Mouse (Mus musculus): ENCODE data around the gene Scn8a.
"Not testable (repeated sequence)": the region's sequence is repeated elsewhere in the genome, so short reads cannot be mapped to it uniquely, and the experiment has no call there.

Gene Scn8a

GRCm38 (mm10) chr15:100869558-100869957 is at the start of gene Scn8a:
Gene Scn8a (plus strand): TSS chr15:100869858.
- DNase-seq (ENCODE audit: low read depth, low spot score): no peak

DNA sequence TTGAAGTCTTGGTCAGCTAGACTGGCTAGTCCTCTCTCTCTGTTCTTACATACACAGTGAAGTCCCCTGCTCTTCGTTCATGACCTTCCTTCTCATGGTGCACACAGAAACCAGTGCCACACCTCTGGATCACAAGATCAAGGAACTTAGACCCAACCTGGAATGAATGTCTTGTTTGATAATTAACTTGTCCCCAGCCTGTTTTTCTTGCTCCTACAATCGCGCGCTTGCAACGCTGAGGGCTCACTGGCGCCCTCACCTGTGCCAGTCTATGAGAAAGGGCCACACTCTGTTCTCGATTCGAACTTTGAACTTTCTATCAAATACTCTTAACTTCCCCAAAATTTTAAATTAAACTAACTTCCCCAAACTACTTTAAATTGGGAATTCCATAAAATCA is 47.8 kb upstream of the Scn8a start:
- no peak for DNase-seq (ENCODE audit: low read depth, low spot score)

- not testable (repeated sequence) for DNase-seq (ENCODE audit: low read depth, low spot score)
These were observed 47.3 kb upstream of the Scn8a start for GRCm38 (mm10) chr15:100822370-100822769.

GRCm38 (mm10) chr15:100825249-100825856 is 44.3 kb upstream of the Scn8a start:
- DNase-seq (ENCODE audit: low read depth, low spot score): no peak

DNA sequence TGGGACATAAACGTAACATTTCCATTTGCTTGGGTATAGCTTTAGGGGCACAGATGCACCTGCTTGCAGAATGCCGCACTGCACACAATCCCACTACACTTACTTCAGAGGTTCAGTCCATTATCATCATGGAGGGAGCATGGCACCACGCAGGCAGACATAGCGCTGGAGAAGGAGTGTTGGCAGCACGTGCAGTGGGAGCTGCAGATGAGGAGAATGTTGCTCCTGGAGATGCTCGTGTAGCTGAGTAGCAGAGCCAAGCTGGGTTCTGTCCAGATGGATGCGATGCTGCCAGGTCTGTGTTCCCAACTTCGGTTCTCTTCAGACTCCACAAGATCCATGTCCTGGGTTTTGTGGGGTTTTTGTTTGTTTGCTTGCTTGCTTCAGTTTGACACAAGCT is 43.6 kb upstream of the Scn8a start:
- no peak for DNase-seq (ENCODE audit: low read depth, low spot score)

- no peak for DNase-seq (ENCODE audit: low read depth, low spot score)
These were observed 39.9 kb upstream of the Scn8a start for GRCm38 (mm10) chr15:100829775-100830174.

- DNase-seq (ENCODE audit: low read depth, low spot score): peak; percentile 83
These were observed 39.0 kb upstream of the Scn8a start for GRCm38 (mm10) chr15:100830682-100831081.

GRCm38 (mm10) chr15:100832144-100832543 is 37.5 kb upstream of the Scn8a start:
- no peak for DNase-seq (ENCODE audit: low read depth, low spot score)

DNA sequence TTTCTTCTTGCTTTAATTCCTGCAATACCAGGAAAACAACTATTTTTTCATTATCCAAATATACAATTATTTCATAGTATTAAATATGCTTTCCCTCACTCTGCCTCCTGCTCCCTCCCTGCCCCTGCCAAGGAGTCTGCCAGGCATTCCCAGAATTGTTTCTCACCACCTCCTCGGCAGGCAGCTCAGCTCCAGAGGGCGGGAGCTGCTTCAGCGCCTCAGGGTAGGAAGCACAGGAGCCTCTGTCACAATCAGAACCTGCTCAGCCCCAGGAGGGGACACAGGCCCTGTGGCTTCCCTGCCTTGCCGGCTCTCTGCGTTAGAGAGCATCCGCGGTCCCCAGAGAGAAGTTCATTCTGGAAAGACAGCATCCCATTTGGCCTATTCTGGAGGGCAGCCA is 36.9 kb upstream of the Scn8a start:
- no peak for DNase-seq (ENCODE audit: low read depth, low spot score)

GRCm38 (mm10) chr15:100836729-100837128 is 32.9 kb upstream of the Scn8a start:
- DNase-seq (ENCODE audit: low read depth, low spot score): peak; percentile 81

DNA sequence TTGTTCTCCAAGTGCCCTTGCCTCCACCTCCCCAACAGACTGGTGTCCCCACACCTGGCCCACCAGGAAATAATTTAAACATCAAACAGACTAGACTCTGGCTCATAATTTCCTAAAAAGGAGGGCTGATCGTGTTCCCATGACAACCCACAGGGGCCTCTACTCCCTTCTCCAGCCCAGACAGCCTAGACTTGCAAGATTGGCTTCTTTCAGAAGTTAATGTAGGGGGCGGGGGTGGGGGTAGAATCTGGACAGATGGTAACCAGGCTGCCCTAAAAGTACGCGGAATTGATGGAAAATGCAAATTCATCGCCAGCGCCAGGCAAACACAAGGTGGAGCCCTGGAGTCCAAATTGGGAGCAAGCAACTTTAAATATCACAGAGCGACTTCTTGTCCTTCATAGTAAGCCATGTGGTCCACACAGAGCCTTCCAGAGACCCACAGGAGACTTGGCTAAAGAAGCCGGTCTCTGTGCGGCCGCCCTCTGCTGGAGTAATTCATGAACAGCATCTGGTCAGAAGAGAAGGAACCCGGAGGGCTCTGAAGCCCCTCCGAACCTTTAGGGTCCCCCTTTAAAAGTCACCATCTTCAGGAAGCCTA is 31.0 kb upstream of the Scn8a start:
- peak; percentile 85 for DNase-seq (ENCODE audit: low read depth, low spot score)

DNA sequence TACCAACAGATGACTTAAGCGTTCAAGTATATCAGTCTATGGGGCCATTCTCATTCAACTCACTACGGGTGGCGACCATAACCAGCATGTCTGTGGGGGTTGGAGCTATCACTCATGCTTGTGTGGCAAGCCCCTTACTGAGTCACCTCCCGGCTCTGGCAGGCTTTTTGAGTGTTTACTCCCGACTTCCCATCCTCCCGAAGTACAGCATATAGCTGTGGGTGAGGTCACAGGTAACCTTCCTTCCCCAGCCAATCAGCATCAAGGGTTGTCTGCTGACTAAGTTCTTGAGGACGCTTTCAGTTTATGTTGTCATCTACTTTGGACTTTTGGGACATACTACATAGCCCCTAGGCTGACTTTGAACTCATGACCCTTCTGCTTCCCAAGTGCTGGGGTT is 25.3 kb upstream of the Scn8a start:
- DNase-seq (ENCODE audit: low read depth, low spot score): no peak

- DNase-seq (ENCODE audit: low read depth, low spot score): no peak
These were observed 24.4 kb upstream of the Scn8a start for GRCm38 (mm10) chr15:100845049-100845879.

DNA sequence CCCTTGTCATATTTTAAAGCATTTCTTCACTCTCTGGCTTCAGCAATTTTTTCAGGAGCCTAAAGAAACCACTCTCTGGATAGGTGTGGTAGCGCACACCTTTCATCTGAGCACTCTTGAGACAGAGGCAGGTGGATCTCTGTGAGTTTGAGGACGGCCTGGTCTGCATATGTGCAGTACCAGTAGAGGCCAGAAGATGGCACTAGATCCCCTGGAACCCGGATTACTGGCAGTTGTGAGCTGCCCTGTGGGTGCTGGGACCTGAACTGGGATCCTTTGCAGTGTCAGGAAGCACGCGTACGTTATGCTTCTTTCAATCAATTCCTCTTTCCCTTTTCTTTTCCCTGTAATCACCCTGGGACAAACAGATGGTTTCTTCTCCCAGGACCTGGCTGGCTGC is 22.5 kb upstream of the Scn8a start:
- DNase-seq (ENCODE audit: low read depth, low spot score): peak; percentile 65

DNA sequence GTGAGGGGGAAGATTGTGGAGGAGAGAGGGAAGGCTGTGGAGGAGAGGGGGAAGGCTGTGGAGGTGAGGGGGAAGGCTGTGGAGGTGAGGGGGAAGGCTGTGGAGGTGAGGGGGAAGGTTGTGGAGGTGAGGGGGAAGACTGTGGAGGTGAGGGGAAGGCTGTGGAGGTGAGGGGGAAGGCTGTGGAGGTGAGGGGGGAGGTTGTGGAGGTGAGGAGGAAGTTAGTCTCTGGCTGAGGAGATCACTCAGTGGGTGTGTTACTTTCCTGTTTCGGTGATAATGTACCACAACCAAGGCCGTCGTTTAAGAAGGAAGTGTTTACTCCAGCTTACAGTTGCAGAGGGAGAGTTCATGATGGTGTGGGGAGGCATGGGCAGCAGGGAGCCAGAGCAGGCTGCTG is 12.1 kb upstream of the Scn8a start:
- DNase-seq (ENCODE audit: low read depth, low spot score): no peak

DNA sequence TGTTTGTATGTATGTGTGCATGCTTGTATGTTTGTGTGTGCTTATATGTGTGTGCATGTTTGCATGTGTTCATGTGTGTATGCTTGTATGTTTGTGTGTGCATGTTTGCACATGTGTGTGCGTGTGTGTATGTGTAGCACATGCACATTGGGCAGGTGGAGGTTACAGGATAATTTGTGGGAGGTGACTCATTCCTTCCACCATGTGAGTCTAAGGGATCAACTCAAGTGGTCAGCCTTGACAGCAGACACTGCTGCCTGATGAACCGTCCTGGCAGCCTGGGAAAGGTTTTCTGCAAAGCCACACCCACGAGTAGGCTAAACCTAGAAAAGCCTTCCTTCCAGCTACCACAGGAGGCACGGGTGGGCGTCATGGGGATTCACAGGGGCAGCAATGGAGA is 8.8 kb upstream of the Scn8a start:
- no peak for DNase-seq (ENCODE audit: low read depth, low spot score)

DNA sequence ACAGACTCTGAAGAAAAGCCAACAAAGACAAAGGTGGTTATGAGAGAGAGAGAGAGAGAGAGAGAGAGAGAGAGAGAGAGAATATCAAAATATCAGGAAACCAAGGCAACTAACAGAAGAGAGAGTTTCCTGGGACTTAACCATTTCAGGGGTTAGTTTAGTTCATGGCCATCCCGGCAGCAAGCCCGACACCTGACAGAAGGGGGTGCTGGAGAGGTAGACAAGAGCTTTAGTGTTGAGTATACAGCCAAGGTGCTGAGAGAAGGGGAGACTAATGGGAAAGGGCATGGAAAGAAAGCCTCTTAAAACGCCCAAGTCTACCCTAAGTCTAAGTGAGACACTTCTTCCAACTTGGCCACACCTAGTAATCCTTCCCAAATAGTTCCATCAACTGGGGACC is 4.1 kb upstream of the Scn8a start:
- DNase-seq (ENCODE audit: low read depth, low spot score): peak; percentile 67

DNA sequence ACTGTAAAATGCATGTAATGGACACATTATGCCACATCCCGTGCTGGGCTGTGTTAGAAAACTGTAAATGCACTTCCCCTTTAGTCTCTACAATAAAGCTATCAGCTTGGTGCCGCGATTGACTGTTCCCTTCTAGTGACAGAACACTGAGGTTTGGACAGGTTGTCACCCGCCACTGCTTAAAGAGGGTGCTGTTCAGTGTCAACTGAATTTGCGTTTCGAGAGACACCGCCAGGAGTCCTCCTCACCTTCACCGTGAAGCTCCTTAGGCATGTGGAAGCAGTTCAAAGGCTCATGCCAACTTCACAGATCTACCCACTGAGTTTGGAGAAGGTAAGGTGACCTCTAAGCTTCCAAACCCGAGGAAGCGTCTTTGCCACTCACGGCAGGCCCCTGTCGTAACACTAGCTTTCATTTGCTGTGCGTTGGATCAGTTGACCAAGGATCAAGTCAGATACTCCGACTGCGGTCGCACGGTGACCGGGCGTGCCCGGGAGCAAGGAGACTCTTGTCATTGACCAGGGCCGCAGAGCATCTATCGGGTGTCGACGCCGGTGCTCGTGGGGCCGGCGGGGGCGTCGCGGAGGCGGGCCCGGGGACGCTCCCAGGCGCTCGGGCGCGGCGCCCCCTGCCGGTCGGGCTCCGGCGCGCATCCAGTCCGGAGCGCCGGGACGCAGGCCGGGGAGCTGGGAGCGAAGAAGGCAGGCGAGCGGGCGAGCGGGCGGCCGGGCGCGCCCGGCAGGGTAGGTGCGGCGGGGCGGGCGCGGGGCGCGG is 530 bp downstream of the Scn8a start:
- peak; percentile 71 for DNase-seq (ENCODE audit: low read depth, low spot score)

DNA sequence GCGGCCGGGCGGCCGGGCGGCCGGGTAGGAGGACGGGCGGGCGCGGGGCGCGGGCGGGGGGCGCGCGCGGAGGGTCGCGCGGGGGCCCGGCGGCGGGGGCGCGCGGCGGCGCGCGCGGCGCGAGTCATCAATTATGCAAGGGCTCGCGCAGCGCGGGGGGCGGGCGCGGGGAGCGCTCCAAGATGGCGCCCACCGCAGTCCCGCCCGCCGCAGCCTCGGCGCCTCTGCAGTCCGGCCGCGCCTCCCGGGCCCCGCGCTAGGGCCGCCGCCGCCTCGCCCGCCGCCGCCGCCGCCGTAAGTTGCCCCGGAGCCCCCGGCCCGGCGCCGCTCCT is 1.1 kb downstream of the Scn8a start:
- DNase-seq (ENCODE audit: low read depth, low spot score): peak; percentile 36

- peak; percentile 24 for DNase-seq (ENCODE audit: low read depth, low spot score)
These were observed 1.7 kb downstream of the Scn8a start for GRCm38 (mm10) chr15:100871107-100872011.

- DNase-seq (ENCODE audit: low read depth, low spot score): peak; percentile 89
These were observed 3.5 kb downstream of the Scn8a start for GRCm38 (mm10) chr15:100873155-100873554.
